Mouse (Mus musculus) layer of hippocampus, adult 9-11 months (tissue): Measurements from ENCODE around the gene Bzw2.

Experiments
- DNase-seq: peaks from one replicate; pipeline ENCODE4 v3.0.0; 2022

The Bzw2 gene

DNA sequence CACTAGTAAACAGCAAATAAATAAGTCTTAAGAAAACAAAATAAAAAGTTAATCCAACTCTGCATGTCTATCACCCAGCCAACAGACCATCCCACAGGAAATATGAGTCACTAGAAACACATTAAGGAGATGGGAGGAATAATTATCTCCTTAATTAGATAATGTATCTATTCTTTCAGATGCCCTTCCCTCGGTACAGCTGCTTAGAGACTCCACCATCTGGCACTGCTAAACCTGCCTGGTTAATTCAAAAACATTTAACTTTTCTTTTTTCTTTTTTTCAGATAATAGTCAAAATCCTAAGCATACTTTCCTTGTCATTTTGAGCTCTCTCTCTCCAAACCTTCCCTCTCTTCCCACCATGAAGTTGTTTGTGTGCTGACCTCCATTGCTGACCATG, 92.0 kb downstream of the Bzw2 start:
- peak; percentile 61 for DNase-seq

DNA sequence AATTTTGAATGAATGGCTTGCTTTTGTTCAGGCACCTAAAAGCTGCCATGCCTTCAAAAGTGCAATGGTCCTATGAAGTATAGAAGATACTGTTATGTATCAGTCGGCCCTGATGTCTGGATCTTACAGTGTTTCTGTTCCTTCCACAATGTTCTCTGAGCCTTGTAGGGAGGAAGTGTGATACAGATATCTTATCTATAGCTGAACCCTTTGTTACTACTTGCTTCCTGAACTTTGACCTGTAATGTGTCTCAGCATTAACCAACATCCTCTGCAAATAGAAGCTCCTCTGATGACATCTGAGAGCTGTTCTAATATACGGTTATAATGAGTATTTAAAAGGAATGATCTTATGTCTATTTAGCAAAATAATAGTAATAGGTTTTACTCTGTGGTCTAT, 100.2 kb downstream of the Bzw2 start:
- DNase-seq = no peak

DNA sequence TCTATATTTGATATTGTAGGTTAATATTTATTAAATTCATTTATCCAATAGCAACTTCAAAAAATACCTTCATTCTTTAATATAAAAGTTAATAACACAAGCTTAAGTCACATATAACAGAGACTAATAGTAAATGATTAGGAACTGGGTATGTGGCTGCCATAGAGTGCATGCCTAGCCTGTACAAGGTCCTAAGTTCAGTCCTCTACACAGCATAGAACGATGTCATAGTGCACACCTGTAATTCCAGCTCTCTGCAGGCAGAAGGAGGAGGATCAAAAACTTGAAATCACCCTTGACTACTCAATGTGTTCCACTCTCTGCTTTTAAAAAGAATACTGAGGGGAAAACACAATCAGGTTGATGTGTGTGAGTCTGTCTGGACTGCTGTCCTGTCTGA, 107.6 kb downstream of the Bzw2 start:
- no peak for DNase-seq

- DNase-seq = no peak
Observed at GRCm38 (mm10) chr12:36047593-36047992, 110.3 kb downstream of the Bzw2 start.

- DNase-seq = no peak
Observed at GRCm38 (mm10) chr12:36046196-36046595, 111.7 kb downstream of the Bzw2 start.

DNA sequence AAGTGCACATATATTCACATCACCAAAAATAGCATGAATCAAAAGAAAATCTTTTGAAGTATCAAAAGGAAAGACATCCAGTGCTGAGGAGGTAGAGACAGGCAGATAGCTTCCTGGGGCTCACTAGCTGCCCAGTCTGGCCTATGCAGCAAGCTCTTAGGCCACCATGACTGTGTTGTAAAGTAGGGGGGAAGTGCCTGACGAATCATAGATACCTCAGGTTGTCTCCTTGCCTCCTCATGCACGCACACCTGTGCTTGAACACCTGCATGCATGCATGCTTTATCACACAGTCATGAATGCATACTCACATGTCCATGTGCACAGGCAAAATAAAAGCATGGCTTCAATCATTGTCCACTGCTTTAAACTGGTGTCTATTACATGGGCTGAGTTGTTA, 113.2 kb downstream of the Bzw2 start:
- no peak for DNase-seq

DNA sequence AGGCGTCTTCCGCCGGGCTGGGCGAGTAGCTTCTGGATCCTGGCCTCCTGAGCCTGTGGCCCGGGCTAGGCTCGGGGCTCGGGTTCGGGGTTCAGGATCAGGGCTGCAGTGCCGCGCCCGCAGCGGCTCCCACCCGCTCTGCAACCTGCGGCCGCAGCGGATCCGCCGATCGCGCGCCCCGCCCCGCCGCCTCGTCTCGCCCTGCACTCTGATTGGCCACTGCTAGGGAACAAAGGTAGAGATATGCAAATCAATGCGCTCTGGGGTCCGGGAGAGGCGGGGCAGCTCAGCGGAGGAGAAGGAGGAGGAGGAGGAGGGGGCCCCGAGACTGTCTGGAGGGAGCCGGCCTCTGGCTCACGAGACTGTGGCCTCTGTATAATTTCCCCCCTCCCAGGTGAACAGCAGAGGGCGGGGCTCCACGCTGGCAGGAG, 115.5 kb downstream of the Bzw2 start, which contains the start of gene Tspan13:
Gene Tspan13, minus strand, starts transcription at position 153 of the 431 bp plus-strand sequence.
- DNase-seq = peak; percentile 91
